Mouse (Mus musculus) small intestine, adult 2 months (tissue): ENCODE results near the gene Tada1. TPM values are rescaled to one million over a fixed set of nuclear protein-coding genes. Genes with fewer than 3 reads are reported as not detected.

ENCODE experiments used
- H3K27ac ChIP-seq: fragments of 200-500 bp; 2 replicates; pipeline ENCODE4 v1.5.1; 2012; ENCODE audit warnings: low read depth, low read length, control low read depth, inconsistent platforms; ENCODE audit not compliant: insufficient read depth
- H3K27me3 ChIP-seq: fragments of 200-500 bp; 2 replicates; pipeline ENCODE4 v1.6.1; 2012; ENCODE audit warnings: mild to moderate bottlenecking, moderate library complexity, low read length, inconsistent platforms; ENCODE audit not compliant: control insufficient read depth, insufficient read depth
- H3K36me3 ChIP-seq: fragments of 200-500 bp; 2 replicates; pipeline ENCODE4 v1.6.1; 2012; ENCODE audit warnings: mild to moderate bottlenecking, low read length, control low read depth, inconsistent platforms; ENCODE audit not compliant: control insufficient read depth, insufficient read depth
- H3K4me1 ChIP-seq: fragments of 200-500 bp; 2 replicates; pipeline ENCODE4 v1.6.1; 2012; ENCODE audit warnings: low read length, inconsistent platforms, mixed read lengths; ENCODE audit not compliant: control insufficient read depth, insufficient read depth, insufficient read length
- H3K4me3 ChIP-seq: fragments of 200-500 bp; 2 replicates; pipeline ENCODE4 v1.5.1; 2012; ENCODE audit warnings: low read depth, mild to moderate bottlenecking, control low read depth, inconsistent platforms, low read length, moderate library complexity
- CTCF ChIP-seq: fragments of 200-500 bp; IDR thresholded peaks from 2 replicates; pipeline ENCODE4 v1.5.1; 2012; ENCODE audit warnings: low read depth, mild to moderate bottlenecking, control low read depth, inconsistent platforms, low read length, moderate library complexity, mixed read lengths; ENCODE audit not compliant: insufficient replicate concordance, insufficient read length; ENCODE audit errors: extremely low read depth
- POLR2A ChIP-seq: fragments of 200-500 bp; IDR thresholded peaks from 2 replicates; pipeline ENCODE4 v1.6.1; 2012; ENCODE audit warnings: low read depth, mild to moderate bottlenecking, control low read depth, inconsistent platforms, low read length, moderate library complexity
- WGBS: fragments of 180-500 bp; shearing (Covaris S2); methylation state at CpG from one replicate; pipeline ENCODE4 v1.1.7; 2018; 5-methylcytosine and 5-hydroxymethylcytosine counted together
- polyA plus RNA-seq: library from polyadenylated mRNA; depleted of rRNA; stranded (reverse); fragments of >200 nt; gene quantifications from 2 replicates; pipeline ENCODE4 v1.2.3, GENCODE M21; 2012

The Tada1 gene
- polyA plus RNA-seq, 1 experiment = 7.4 TPM

- no peak overlapping the region for H3K27ac ChIP-seq
- H3K27me3 ChIP-seq = no peaks in the 10 kb centered on the region
- WGBS = 76% methylated on average over 4 of the region's 4 CpGs
- H3K4me3 ChIP-seq = no peak overlapping the region
- TF ChIP-seq CTCF = no peak
- peaks cover 38% of the 10 kb centered on the region for H3K36me3 ChIP-seq
- H3K4me1 ChIP-seq = peaks cover 2% of the 10 kb centered on the region; the same call in 1 of the 2 replicates
Observed at GRCm38 (mm10) chr1:166382626-166383025, 3.7 kb downstream of the Tada1 start.

- no peak overlapping the region for H3K27ac ChIP-seq
- H3K36me3 ChIP-seq = peaks cover 54% of the 10 kb centered on the region
- H3K4me1 ChIP-seq = peaks cover 2% of the 10 kb centered on the region; the same call in 1 of the 2 replicates
- no peaks in the 10 kb centered on the region for H3K27me3 ChIP-seq
- no peak for TF ChIP-seq POLR2A
- no peak for TF ChIP-seq CTCF
- WGBS = 94% methylated on average over 10 of the region's 10 CpGs
- no peak overlapping the region for H3K4me3 ChIP-seq
Observed at GRCm38 (mm10) chr1:166384614-166385013, 5.7 kb downstream of the Tada1 start.

GRCm38 (mm10) chr1:166385431-166385830 lies 6.5 kb downstream of the Tada1 start:
- Histone ChIP-seq H3K4me1 (peaks cover 1% of the 10 kb centered on the region; the same call in 1 of the 2 replicates), H3K27me3 (no peaks in the 10 kb centered on the region), H3K27ac (no peak overlapping the region), H3K36me3 (peaks cover 62% of the 10 kb centered on the region), H3K4me3 (no peak overlapping the region)
- 89% methylated on average over 5 of the region's 5 CpGs for WGBS
- no peak for TF ChIP-seq POLR2A
- TF ChIP-seq CTCF = no peak

GRCm38 (mm10) chr1:166388511-166388910 lies 9.6 kb downstream of the Tada1 start:
- Histone ChIP-seq H3K27ac (no peak overlapping the region), H3K4me1 (no peaks in the 10 kb centered on the region), H3K36me3 (peaks cover 72% of the 10 kb centered on the region), H3K4me3 (no peak overlapping the region), H3K27me3 (no peaks in the 10 kb centered on the region)
- TF ChIP-seq POLR2A = no peak
- TF ChIP-seq CTCF = no peak
- 93% methylated on average over 11 of the region's 11 CpGs for WGBS

GRCm38 (mm10) chr1:166389406-166390125 lies 10.7 kb downstream of the Tada1 start:
- no peaks in the 10 kb centered on the region for H3K4me1 ChIP-seq
- TF ChIP-seq CTCF = no peak
- no peak for TF ChIP-seq POLR2A
- H3K27ac ChIP-seq = no peak overlapping the region
- H3K27me3 ChIP-seq = no peaks in the 10 kb centered on the region
- 92% methylated on average over 16 of the region's 16 CpGs for WGBS
- no peak overlapping the region for H3K4me3 ChIP-seq
- peaks cover 74% of the 10 kb centered on the region for H3K36me3 ChIP-seq

- WGBS = 93% methylated on average over 6 of the region's 6 CpGs
- no peak overlapping the region for H3K4me3 ChIP-seq
- TF ChIP-seq POLR2A (no peak), CTCF (no peak)
- peaks cover 64% of the 10 kb centered on the region for H3K36me3 ChIP-seq
- H3K27ac ChIP-seq = no peak overlapping the region
- no peaks in the 10 kb centered on the region for H3K27me3 ChIP-seq
- H3K4me1 ChIP-seq = no peaks in the 10 kb centered on the region
Observed at GRCm38 (mm10) chr1:166391671-166392070, 12.8 kb downstream of the Tada1 start.

- WGBS = 24% methylated on average over 4 of the region's 4 CpGs
- Histone ChIP-seq H3K27ac (no peak overlapping the region), H3K4me1 (no peaks in the 10 kb centered on the region), H3K36me3 (peaks cover 45% of the 10 kb centered on the region), H3K27me3 (no peaks in the 10 kb centered on the region), H3K4me3 (no peak overlapping the region)
- TF ChIP-seq CTCF (no peak), POLR2A (no peak)
Observed at GRCm38 (mm10) chr1:166394770-166395169, 15.9 kb downstream of the Tada1 start.
